Mouse (Mus musculus) heart, embryonic 10.5 days (tissue): ENCODE data around the gene Cchcr1. TPM values are rescaled to one million over a fixed set of nuclear protein-coding genes. Genes with fewer than 3 reads are reported as not detected.
"Not testable (repeated sequence)": the region's sequence is repeated elsewhere in the genome, so short reads cannot be mapped to it uniquely, and the experiment has no call there.

Experiments used
- DNase-seq: peaks from one replicate; pipeline ENCODE4 v3.0.0-alpha.2; 2017; ENCODE audit warnings: low spot score
- H3K27ac ChIP-seq: fragments of 300-500 bp; sonication (generic); 2 replicates; pipeline ENCODE4 v1.5.1; 2016; ENCODE audit warnings: mild to moderate bottlenecking
- H3K27me3 ChIP-seq: fragments of 300-500 bp; sonication (generic); 2 replicates; pipeline ENCODE4 v1.6.1; 2016; ENCODE audit warnings: mild to moderate bottlenecking; ENCODE audit not compliant: poor library complexity, insufficient read depth, severe bottlenecking
- H3K36me3 ChIP-seq: fragments of 300-500 bp; sonication (generic); 2 replicates; pipeline ENCODE4 v1.6.1; 2016; ENCODE audit warnings: mild to moderate bottlenecking, moderate library complexity
- H3K4me1 ChIP-seq: fragments of 300-500 bp; sonication (generic); 2 replicates; pipeline ENCODE4 v1.6.1; 2016; ENCODE audit warnings: mild to moderate bottlenecking
- H3K4me3 ChIP-seq: fragments of 300-500 bp; sonication (generic); 2 replicates; pipeline ENCODE4 v1.5.1; 2016; ENCODE audit warnings: mild to moderate bottlenecking, moderate library complexity
- H3K9me3 ChIP-seq: fragments of 300-500 bp; sonication (generic); 2 replicates; pipeline ENCODE4 v1.6.1; 2016; ENCODE audit warnings: mild to moderate bottlenecking, moderate library complexity
- WGBS: fragments of 180-500 bp; shearing (Covaris S2); methylation state at CpG from one replicate; pipeline ENCODE4 v1.1.7; 2016; 5-methylcytosine and 5-hydroxymethylcytosine counted together
- polyA plus RNA-seq: library from polyadenylated mRNA; unstranded; fragments of >200 nt; fragmentation: Nextera tagmentation; extraction: Ambion mirVana; gene quantifications from 2 replicates; pipeline ENCODE4 v1.2.1, GENCODE M21; 2016

Gene Cchcr1
- 17.2 and 17.9 TPM in 2 replicates for polyA plus RNA-seq

- H3K4me1 ChIP-seq: peaks cover 39% of the 10 kb centered on the region
These were observed at the start of gene Cchcr1, which contains the start of gene Tcf19 for GRCm38 (mm10) chr17:35516652-35517500. Gene Cchcr1, plus strand, starts transcription at chr17:35517100. Gene Tcf19, minus strand, starts transcription at chr17:35516824.

GRCm38 (mm10) chr17:35468936-35469335, 48.0 kb upstream of the Cchcr1 start:
- not testable (repeated sequence) for H3K4me3 ChIP-seq, DNase-seq, H3K9me3 ChIP-seq, H3K27ac ChIP-seq, H3K36me3 ChIP-seq
- Histone ChIP-seq H3K4me1 (peaks cover 12% of the 10 kb centered on the region), H3K27me3 (peaks cover 53% of the 10 kb centered on the region)
- 50% methylated on average over 3 of the region's 3 CpGs for WGBS

More at GRCm38 (mm10) chr17:35516652-35517500, at the start of gene Cchcr1, which contains the start of gene Tcf19:
- H3K27me3 ChIP-seq: no peaks in the 10 kb centered on the region
- peak within 1 kb of the TSS; percentile 73 for H3K4me3 ChIP-seq
- peak; percentile 100 for DNase-seq
- H3K36me3 ChIP-seq: peaks cover 27% of the 10 kb centered on the region
- peak within 1 kb of the TSS; percentile 81 for H3K27ac ChIP-seq
- H3K9me3 ChIP-seq: no peaks in the 10 kb centered on the region
- under 1% methylated on average over 67 of the region's 67 CpGs for WGBS

- peak within 1 kb of the TSS; percentile 7; the same call in 1 of the 2 replicates for H3K27ac ChIP-seq
- WGBS: under 1% methylated on average over 80 of the region's 80 CpGs
- H3K27me3 ChIP-seq: peaks cover 58% of the 10 kb centered on the region
These were observed 46.8 kb upstream of the Cchcr1 start, which contains the start of gene H2-Q10 for GRCm38 (mm10) chr17:35469842-35470751. Gene H2-Q10, plus strand, starts transcription at chr17:35470089.

GRCm38 (mm10) chr17:35484066-35484465, 32.8 kb upstream of the Cchcr1 start:
- Histone ChIP-seq H3K27me3 (no peaks in the 10 kb centered on the region), H3K4me3 (no peak overlapping the region), H3K36me3 (no peaks in the 10 kb centered on the region), H3K4me1 (peaks cover 5% of the 10 kb centered on the region; the same call in 1 of the 2 replicates), H3K9me3 (no peaks in the 10 kb centered on the region), H3K27ac (no peak overlapping the region)
- 2% methylated on average over 9 of the region's 9 CpGs for WGBS
- DNase-seq: no peak

More at GRCm38 (mm10) chr17:35469842-35470751, 46.8 kb upstream of the Cchcr1 start, which contains the start of gene H2-Q10:
- no peak for DNase-seq
- Histone ChIP-seq H3K36me3 (no peaks in the 10 kb centered on the region), H3K4me1 (peaks cover 12% of the 10 kb centered on the region), H3K4me3 (peak within 1 kb of the TSS; percentile 61), H3K9me3 (no peaks in the 10 kb centered on the region)

- WGBS: 40% methylated on average over 4 of the region's 4 CpGs
- Histone ChIP-seq H3K4me3 (no peak overlapping the region), H3K36me3 (no peaks in the 10 kb centered on the region), H3K27ac (peak overlapping the region; percentile 53; the same call in 1 of the 2 replicates), H3K27me3 (0 out of 2 replicates have a peak, but pooled peaks cover 4% of the 10 kb centered on the region), H3K4me1 (peaks cover 5% of the 10 kb centered on the region; the same call in 1 of the 2 replicates), H3K9me3 (no peaks in the 10 kb centered on the region)
- no peak for DNase-seq
These were observed 31.2 kb upstream of the Cchcr1 start for GRCm38 (mm10) chr17:35485702-35486101.

- Histone ChIP-seq H3K9me3 (no peaks in the 10 kb centered on the region), H3K4me3 (no peak overlapping the region), H3K27ac (no peak overlapping the region), H3K27me3 (0 out of 2 replicates have a peak, but pooled peaks cover 4% of the 10 kb centered on the region), H3K4me1 (peaks cover 5% of the 10 kb centered on the region; the same call in 1 of the 2 replicates), H3K36me3 (no peaks in the 10 kb centered on the region)
- DNase-seq: no peak
- 40% methylated on average over 10 of the region's 10 CpGs for WGBS
These were observed 30.2 kb upstream of the Cchcr1 start for GRCm38 (mm10) chr17:35486726-35487125.

GRCm38 (mm10) chr17:35488041-35488440, 28.9 kb upstream of the Cchcr1 start:
- WGBS: 94% methylated on average over 2 of the region's 2 CpGs
- Histone ChIP-seq H3K27me3 (0 out of 2 replicates have a peak, but pooled peaks cover 4% of the 10 kb centered on the region), H3K9me3 (no peaks in the 10 kb centered on the region), H3K4me3 (no peak overlapping the region), H3K36me3 (no peaks in the 10 kb centered on the region), H3K27ac (no peak overlapping the region), H3K4me1 (peaks cover 5% of the 10 kb centered on the region; the same call in 1 of the 2 replicates)
- no peak for DNase-seq

- Histone ChIP-seq H3K36me3 (no peaks in the 10 kb centered on the region), H3K9me3 (no peaks in the 10 kb centered on the region), H3K27me3 (0 out of 2 replicates have a peak, but pooled peaks cover 4% of the 10 kb centered on the region), H3K4me1 (peaks cover 5% of the 10 kb centered on the region; the same call in 1 of the 2 replicates), H3K27ac (no peak overlapping the region), H3K4me3 (no peak overlapping the region)
- WGBS: 74% methylated on average over 5 of the region's 5 CpGs
- no peak for DNase-seq
These were observed 26.6 kb upstream of the Cchcr1 start for GRCm38 (mm10) chr17:35490320-35490719.

- H3K27ac ChIP-seq: no peak overlapping the region
- H3K4me3 ChIP-seq: no peak overlapping the region
- no peak for DNase-seq
- 0 out of 2 replicates have a peak, but pooled peaks cover 3% of the 10 kb centered on the region for H3K27me3 ChIP-seq
- 84% methylated on average over 7 of the region's 7 CpGs for WGBS
- H3K9me3 ChIP-seq: no peaks in the 10 kb centered on the region
- no peaks in the 10 kb centered on the region for H3K4me1 ChIP-seq
- no peaks in the 10 kb centered on the region for H3K36me3 ChIP-seq
These were observed 19.8 kb upstream of the Cchcr1 start for GRCm38 (mm10) chr17:35497124-35497523.

- Histone ChIP-seq H3K4me1 (peaks cover 7% of the 10 kb centered on the region; the same call in 1 of the 2 replicates), H3K27ac (no peak overlapping the region), H3K4me3 (no peak overlapping the region), H3K27me3 (peaks cover 46% of the 10 kb centered on the region), H3K36me3 (no peaks in the 10 kb centered on the region), H3K9me3 (no peaks in the 10 kb centered on the region)
- WGBS: 5% methylated on average over 6 of the region's 6 CpGs
- DNase-seq: no peak
These were observed 14.7 kb upstream of the Cchcr1 start for GRCm38 (mm10) chr17:35502226-35502625.

GRCm38 (mm10) chr17:35502762-35503161, 14.1 kb upstream of the Cchcr1 start:
- Histone ChIP-seq H3K27ac (no peak overlapping the region), H3K4me3 (no peak overlapping the region), H3K4me1 (peaks cover 7% of the 10 kb centered on the region; the same call in 1 of the 2 replicates), H3K9me3 (no peaks in the 10 kb centered on the region), H3K36me3 (no peaks in the 10 kb centered on the region), H3K27me3 (peaks cover 52% of the 10 kb centered on the region)
- no peak for DNase-seq
- 38% methylated on average over 5 of the region's 5 CpGs for WGBS

GRCm38 (mm10) chr17:35503849-35504248, 13.1 kb upstream of the Cchcr1 start:
- H3K4me3 ChIP-seq: no peak overlapping the region
- H3K9me3 ChIP-seq: no peaks in the 10 kb centered on the region
- WGBS: 21% methylated on average over 5 of the region's 5 CpGs
- H3K36me3 ChIP-seq: no peaks in the 10 kb centered on the region
- no peak overlapping the region for H3K27ac ChIP-seq
- peaks cover 7% of the 10 kb centered on the region; the same call in 1 of the 2 replicates for H3K4me1 ChIP-seq
- no peak for DNase-seq
- H3K27me3 ChIP-seq: peaks cover 60% of the 10 kb centered on the region
